Mouse (Mus musculus) heart, postnatal 14 days (tissue): ENCODE results near the gene Gcnt7. TPM values are rescaled to one million over a fixed set of nuclear protein-coding genes. Genes with fewer than 3 reads are reported as not detected.

ENCODE experiments used
- DNase-seq, 2 experiments: peaks; one replicate each; pipeline ENCODE4 v3.0.0; 2021 to 2022
- intact Hi-C: fragments of 180-260 bp; cut with DNase I; formaldehyde crosslinking; loops from one replicate; pipeline ENCODE4 v1.15.1; 2025
- long read RNA-seq, 2 experiments: library from polyadenylated mRNA; stranded (forward); transcript quantifications; one replicate each; pipeline ENCODE4 v2.0.0; 2021
- total RNA-seq, 2 experiments: library from RNA; stranded (reverse); gene quantifications; 2 replicates each; pipeline ENCODE4 v1.2.3; 2021

The Gcnt7 gene
- not detected for total RNA-seq
- long read RNA-seq, experiment 1, partial matches to known transcripts: 0 of 3 reads
- long read RNA-seq, experiment 1, other reads (novel, unspliced or antisense): 3 of 3 reads
- long read RNA-seq, experiment 2, partial matches to known transcripts: 0 of 2 reads
- long read RNA-seq, experiment 2, other reads (novel, unspliced or antisense): 2 of 2 reads

- DNase-seq: no peak
- intact Hi-C loops: no loop called here
These were observed at the start of gene Gcnt7 for GRCm38 (mm10) chr2:172458496-172458895. Gene Gcnt7 (minus strand): TSS chr2:172458596.

GRCm38 (mm10) chr2:172506121-172506520, 47.7 kb upstream of the Gcnt7 start:
- intact Hi-C loops: no loop called here

GRCm38 (mm10) chr2:172502168-172502567, 43.8 kb upstream of the Gcnt7 start:
- intact Hi-C loops: loop anchor here (2.0 kb wide), 1 partner anchor 279 kb away; no protein-coding TSS in a partner anchor

More at GRCm38 (mm10) chr2:172506121-172506520, 47.7 kb upstream of the Gcnt7 start:
- no peak for DNase-seq

GRCm38 (mm10) chr2:172501341-172501740, 42.9 kb upstream of the Gcnt7 start:
- peak in 1 of 2 experiments; percentile 40 for DNase-seq
- intact Hi-C loops: loop anchor here (2.0 kb wide), 1 partner anchor 25 kb away; no protein-coding TSS in a partner anchor

More at GRCm38 (mm10) chr2:172502168-172502567, 43.8 kb upstream of the Gcnt7 start:
- no peak for DNase-seq

- DNase-seq: no peak
- intact Hi-C loops: loop anchor here (2.0 kb wide), 1 partner anchor 24 kb away; no protein-coding TSS in a partner anchor
These were observed 42.4 kb upstream of the Gcnt7 start for GRCm38 (mm10) chr2:172500752-172501316.

- intact Hi-C loops: no loop called here
- DNase-seq: no peak
These were observed 40.4 kb upstream of the Gcnt7 start for GRCm38 (mm10) chr2:172498823-172499222.

- intact Hi-C loops: no loop called here
- no peak for DNase-seq
These were observed 38.4 kb upstream of the Gcnt7 start for GRCm38 (mm10) chr2:172496736-172497345.

- DNase-seq: no peak
- intact Hi-C loops: no loop called here
These were observed 26.4 kb upstream of the Gcnt7 start for GRCm38 (mm10) chr2:172484696-172485370.

- no peak for DNase-seq
- intact Hi-C loops: no loop called here
These were observed 25.5 kb upstream of the Gcnt7 start for GRCm38 (mm10) chr2:172483766-172484413.

GRCm38 (mm10) chr2:172481654-172482385, 23.4 kb upstream of the Gcnt7 start:
- no peak for DNase-seq
- intact Hi-C loops: no loop called here

GRCm38 (mm10) chr2:172480296-172480695, 21.9 kb upstream of the Gcnt7 start:
- intact Hi-C loops: no loop called here
- no peak for DNase-seq

GRCm38 (mm10) chr2:172477860-172478259, 19.5 kb upstream of the Gcnt7 start:
- intact Hi-C loops: loop anchor here (2.0 to 10.0 kb wide), 6 partner anchors 23 to 607 kb away; no protein-coding TSS in a partner anchor
- DNase-seq: peak; percentile 22 to 65

- no peak for DNase-seq
- intact Hi-C loops: loop anchor here (2.0 to 10.0 kb wide), 5 partner anchors 23 to 607 kb away; no protein-coding TSS in a partner anchor
These were observed 19.0 kb upstream of the Gcnt7 start for GRCm38 (mm10) chr2:172477350-172477749.

GRCm38 (mm10) chr2:172476707-172477260, 18.4 kb upstream of the Gcnt7 start:
- intact Hi-C loops: loop anchor here (2.0 to 10.0 kb wide), 5 partner anchors 24 to 608 kb away; no protein-coding TSS in a partner anchor
- no peak for DNase-seq

- intact Hi-C loops: loop anchor here (5.0 to 10.0 kb wide), 4 partner anchors 282 to 610 kb away; no protein-coding TSS in a partner anchor
- peak; percentile 21 to 44 for DNase-seq
These were observed 16.6 kb upstream of the Gcnt7 start for GRCm38 (mm10) chr2:172474970-172475369.

- intact Hi-C loops: loop anchor here (10.0 kb wide), 1 partner anchor 611 kb away; no protein-coding TSS in a partner anchor
- peak in 1 of 2 experiments; percentile 19 for DNase-seq
These were observed 15.2 kb upstream of the Gcnt7 start for GRCm38 (mm10) chr2:172473591-172473990.

GRCm38 (mm10) chr2:172472318-172472717, 13.9 kb upstream of the Gcnt7 start, which contains the start of gene Fam209:
Gene Fam209 (plus strand): TSS chr2:172472520.
- no peak for DNase-seq
- intact Hi-C loops: loop anchor here (10.0 kb wide), 1 partner anchor 612 kb away; no protein-coding TSS in a partner anchor

GRCm38 (mm10) chr2:172468346-172468819, 10.0 kb upstream of the Gcnt7 start:
- DNase-seq: peak in 1 of 2 experiments; percentile 21
- intact Hi-C loops: no loop called here

- intact Hi-C loops: no loop called here
- no peak for DNase-seq
These were observed 8.8 kb upstream of the Gcnt7 start for GRCm38 (mm10) chr2:172467206-172467605.
